Mouse (Mus musculus) cerebellum, postnatal 25 days (tissue): ENCODE data around the gene Atf5.

Experiments
- DNase-seq, 2 experiments: peaks; one replicate each; pipeline ENCODE4 v3.0.0; 2021; ENCODE audit warnings: mixed read lengths in 2 of 2

The Atf5 gene

GRCm38 (mm10) chr7:44816470-44817021 lies at the start of gene Atf5:
Gene Atf5 (minus strand): TSS chr7:44816658.
- DNase-seq: no peak

GRCm38 (mm10) chr7:44864595-44865542 lies 48.4 kb upstream of the Atf5 start:
- DNase-seq: peak; percentile 40 to 55

- no peak for DNase-seq
Measured at GRCm38 (mm10) chr7:44863982-44864494, 47.6 kb upstream of the Atf5 start.

GRCm38 (mm10) chr7:44863210-44863609 lies 46.8 kb upstream of the Atf5 start:
- DNase-seq: no peak

- no peak for DNase-seq
Measured at GRCm38 (mm10) chr7:44862434-44862833, 46.0 kb upstream of the Atf5 start.

GRCm38 (mm10) chr7:44861429-44861816 lies 45.0 kb upstream of the Atf5 start:
- no peak for DNase-seq

- DNase-seq: peak; percentile 78 to 85
Measured at GRCm38 (mm10) chr7:44860576-44861428, 44.3 kb upstream of the Atf5 start.

GRCm38 (mm10) chr7:44859896-44860295 lies 43.4 kb upstream of the Atf5 start:
- DNase-seq: peak in 1 of 2 experiments; percentile 54

GRCm38 (mm10) chr7:44857905-44858304 lies 41.4 kb upstream of the Atf5 start:
- DNase-seq: no peak

GRCm38 (mm10) chr7:44857042-44857552 lies 40.6 kb upstream of the Atf5 start, which contains the start of gene Pnkp:
Gene Pnkp (plus strand): TSS chr7:44857139.
- peak; percentile 89 to 90 for DNase-seq

- no peak for DNase-seq
Measured at GRCm38 (mm10) chr7:44856265-44856916, 39.9 kb upstream of the Atf5 start.

- peak in 1 of 2 experiments; percentile 57 for DNase-seq
Measured at GRCm38 (mm10) chr7:44855036-44855435, 38.6 kb upstream of the Atf5 start.

- DNase-seq: peak; percentile 88 to 89
Measured at GRCm38 (mm10) chr7:44854356-44855031, 38.0 kb upstream of the Atf5 start.

GRCm38 (mm10) chr7:44853596-44854355 lies 37.3 kb upstream of the Atf5 start:
- peak in 1 of 2 experiments; percentile 58 for DNase-seq

- DNase-seq: no peak
Measured at GRCm38 (mm10) chr7:44853065-44853464, 36.6 kb upstream of the Atf5 start.

- no peak for DNase-seq
Measured at GRCm38 (mm10) chr7:44852259-44853027, 36.0 kb upstream of the Atf5 start.

- no peak for DNase-seq
Measured at GRCm38 (mm10) chr7:44851625-44852234, 35.3 kb upstream of the Atf5 start.

- no peak for DNase-seq
Measured at GRCm38 (mm10) chr7:44850789-44851624, 34.5 kb upstream of the Atf5 start.
